Mouse (Mus musculus) brain, embryonic 14.5 days (tissue): ENCODE measurements around the gene Atrnl1.

Experiments
- CTCF ChIP-seq: fragments of 200-500 bp; IDR thresholded peaks from 2 replicates; pipeline ENCODE4 v1.5.1; 2012; ENCODE audit warnings: inconsistent platforms, mild to moderate bottlenecking, moderate library complexity, borderline replicate concordance; ENCODE audit not compliant: insufficient read depth, insufficient read length; ENCODE audit errors: extremely low read depth
- POLR2A ChIP-seq: fragments of 200-500 bp; IDR thresholded peaks from 2 replicates; pipeline ENCODE4 v1.6.1; 2012; ENCODE audit warnings: mild to moderate bottlenecking, inconsistent platforms, borderline replicate concordance; ENCODE audit not compliant: poor library complexity, insufficient read depth, insufficient read length, severe bottlenecking; ENCODE audit errors: extremely low read depth

GRCm38 (mm10) chr19:57970342-57970895 lies 359.6 kb downstream of the Atrnl1 start:
- TF ChIP-seq CTCF (no peak), POLR2A (no peak)
